Comparison of ENCODE assay signal across 8 mouse cellular contexts in genomic region chr14:73234468-73235031, GRCm38 (mm10). TPM values are rescaled to one million over a fixed set of nuclear protein-coding genes. Genes with fewer than 3 reads are reported as not detected.
A peak's percentile ranks its signal among the peaks of the same experiment; 100 is the strongest.
DNase-seq lines count a peak whose midpoint lies in the region; ATAC-seq and TF ChIP-seq lines count a peak whose summit lies in the region.

No protein-coding gene starts in this region.

- peak; percentile 55 for DNase-seq in lung, postnatal 0 days (ENCODE audit: low spot score)
- DNase-seq in lung, postnatal 10 days = no peak
- peak; percentile 64 for DNase-seq in limb, embryonic 11.5 days (ENCODE audit: low spot score)
- DNase-seq in cerebellum, adult 9-11 months = no peak
- DNase-seq in T-cell, adult 2 months (ENCODE audit: low spot score) = no peak
- no peak for DNase-seq in right cerebral cortex, postnatal 10 days (ENCODE audit: low spot score in 2 of 2)

- H3K9ac ChIP-seq in lung, postnatal 0 days (replicated peaks; ENCODE audit: low read depth) = no peak overlapping the region
- H3K9ac ChIP-seq in embryonic facial prominence, embryonic 13.5 days = no peak overlapping the region
- no peak overlapping the region for H3K9ac ChIP-seq in limb, embryonic 11.5 days (ENCODE audit: low read length)
- H3K9ac ChIP-seq in stomach, embryonic 16.5 days (ENCODE audit: low read length) = 0 out of 2 replicates have a peak overlapping the region, but pooled peaks have one; percentile 3

- peak overlapping the region; percentile 55 for H3K27ac ChIP-seq in lung, postnatal 0 days (ENCODE audit: low read length)
- H3K27ac ChIP-seq in embryonic facial prominence, embryonic 13.5 days = peak overlapping the region; percentile 71
- H3K27ac ChIP-seq in limb, embryonic 11.5 days (replicated peaks; ENCODE audit: low read depth, low read length) = peak overlapping the region; percentile 82
- H3K27ac ChIP-seq in stomach, embryonic 16.5 days (ENCODE audit: low read length) = peak overlapping the region; percentile 70

- no peaks in the 10 kb centered on the region for H3K9me3 ChIP-seq in lung, postnatal 0 days (ENCODE audit: low read length)
- no peaks in the 10 kb centered on the region for H3K9me3 ChIP-seq in embryonic facial prominence, embryonic 13.5 days
- no peaks in the 10 kb centered on the region for H3K9me3 ChIP-seq in limb, embryonic 11.5 days (ENCODE audit: control insufficient read depth, low read length)
- H3K9me3 ChIP-seq in stomach, embryonic 16.5 days (replicated peaks; ENCODE audit: control insufficient read depth, low read length) = no peaks in the 10 kb centered on the region

- no peak for TF ChIP-seq EP300 in lung, postnatal 0 days (IDR thresholded peaks at IDR 0.05)

- no peaks in the 10 kb centered on the region for H3K27me3 ChIP-seq in lung, postnatal 0 days (replicated peaks; ENCODE audit: insufficient read depth, low read length)
- H3K27me3 ChIP-seq in embryonic facial prominence, embryonic 13.5 days = no peaks in the 10 kb centered on the region
- H3K27me3 ChIP-seq in limb, embryonic 11.5 days (ENCODE audit: control insufficient read depth, insufficient read depth, low read length) = no peaks in the 10 kb centered on the region
- H3K27me3 ChIP-seq in stomach, embryonic 16.5 days (ENCODE audit: control insufficient read depth, insufficient read depth, low read length) = no peaks in the 10 kb centered on the region

- no peak for ATAC-seq in lung, postnatal 0 days
- no peak for ATAC-seq in embryonic facial prominence, embryonic 13.5 days (ENCODE audit: insufficient number of reproducible peaks, insufficient read depth, low FRiP score, low TSS enrichment, low read depth)
- ATAC-seq in limb, embryonic 11.5 days (ENCODE audit: insufficient number of reproducible peaks, low FRiP score, low TSS enrichment, low read depth) = peak; percentile 79; the same call in 1 of the 2 replicates
- 0 out of 2 replicates have a peak, but pooled peaks have one; percentile 9 for ATAC-seq in stomach, embryonic 16.5 days (ENCODE audit: insufficient read depth, low FRiP score)

- no peaks in the 10 kb centered on the region for H3K36me3 ChIP-seq in lung, postnatal 0 days (ENCODE audit: insufficient read depth, low read length)
- H3K36me3 ChIP-seq in embryonic facial prominence, embryonic 13.5 days = no peaks in the 10 kb centered on the region; the same call in 1 of the 2 replicates
- no peaks in the 10 kb centered on the region for H3K36me3 ChIP-seq in limb, embryonic 11.5 days (ENCODE audit: control insufficient read depth, insufficient read depth, low read length)
- H3K36me3 ChIP-seq in stomach, embryonic 16.5 days (ENCODE audit: control insufficient read depth, insufficient read depth, low read length) = no peaks in the 10 kb centered on the region

- peaks cover 11% of the 10 kb centered on the region for H3K4me1 ChIP-seq in lung, postnatal 0 days (ENCODE audit: insufficient read depth, low read depth, low read length)
- H3K4me1 ChIP-seq in embryonic facial prominence, embryonic 13.5 days = peaks cover 22% of the 10 kb centered on the region
- H3K4me1 ChIP-seq in limb, embryonic 11.5 days (ENCODE audit: control insufficient read depth, insufficient read depth, low read length) = peaks cover 23% of the 10 kb centered on the region
- peaks cover 22% of the 10 kb centered on the region for H3K4me1 ChIP-seq in stomach, embryonic 16.5 days (ENCODE audit: control insufficient read depth, insufficient read depth, low read length)

- H3K4me2 ChIP-seq in lung, postnatal 0 days (replicated peaks; ENCODE audit: low read depth, low read length) = no peak overlapping the region
- H3K4me2 ChIP-seq in embryonic facial prominence, embryonic 13.5 days = no peak overlapping the region
- H3K4me2 ChIP-seq in limb, embryonic 11.5 days (ENCODE audit: low read depth, severe bottlenecking) = 0 out of 2 replicates have a peak overlapping the region, but pooled peaks have one; percentile 17
- no peak overlapping the region for H3K4me2 ChIP-seq in stomach, embryonic 16.5 days (ENCODE audit: low read depth, low read length)

- WGBS in lung, postnatal 0 days = 21% methylated on average over 2 of the region's 2 CpGs
- 11% methylated on average over 2 of the region's 2 CpGs for WGBS in embryonic facial prominence, embryonic 13.5 days
- WGBS in limb, embryonic 11.5 days = 0% methylated on average over 2 of the region's 2 CpGs
- WGBS in stomach, embryonic 16.5 days = 26% methylated on average over 2 of the region's 2 CpGs

- TF ChIP-seq CTCF in lung, postnatal 0 days (IDR thresholded peaks at IDR 0.05) = no peak

- H3K4me3 ChIP-seq in lung, postnatal 0 days (ENCODE audit: low read depth, low read length) = no peak overlapping the region
- H3K4me3 ChIP-seq in embryonic facial prominence, embryonic 13.5 days = no peak overlapping the region
- H3K4me3 ChIP-seq in limb, embryonic 11.5 days (ENCODE audit: low read depth, low read length) = no peak overlapping the region
- no peak overlapping the region for H3K4me3 ChIP-seq in stomach, embryonic 16.5 days (replicated peaks; ENCODE audit: low read length)

RNA-seq across cellular contexts. Expression of gene Lpar6, which starts 3.1 kb away (rescaled TPM):
- polyA plus RNA-seq in lung, postnatal 0 days (2015; fragmentation: Nextera tagmentation; extraction: Ambion mirVana) = 10.3 and 10.5 TPM in 2 replicates
- polyA plus RNA-seq in embryonic facial prominence, embryonic 13.5 days (2015; fragmentation: Nextera tagmentation; extraction: Ambion mirVana) = 15.5 and 16.9 TPM in 2 replicates
- polyA plus RNA-seq in limb, embryonic 11.5 days (2014; fragmentation: Nextera tagmentation; extraction: Ambion mirVana) = 21.2 and 21.7 TPM in 2 replicates
- 13.2 and 13.8 TPM in 2 replicates for polyA plus RNA-seq in stomach, embryonic 16.5 days (2015; fragmentation: Nextera tagmentation; extraction: Ambion mirVana)

Comparison
In these comparisons a context has a peak if more than half of its experiments do, and no peak if none do; other contexts are left out.
1. DNase-seq: peak in lung, postnatal 0 days (single experiment) and limb, embryonic 11.5 days (single experiment); none in lung, postnatal 10 days (single experiment), cerebellum, adult 9-11 months (single experiment), T-cell, adult 2 months (single experiment) and right cerebral cortex, postnatal 10 days (0 of 2).
2. ATAC-seq: peak in limb, embryonic 11.5 days (single experiment) and stomach, embryonic 16.5 days (single experiment); none in lung, postnatal 0 days (single experiment) and embryonic facial prominence, embryonic 13.5 days (single experiment).
3. Peak in every context shown above with its lines, with median percentiles within 50 percentile points of each other: H3K27ac ChIP-seq.